ENCODE assay signal across 22 mouse cellular contexts in the genomic region with DNA sequence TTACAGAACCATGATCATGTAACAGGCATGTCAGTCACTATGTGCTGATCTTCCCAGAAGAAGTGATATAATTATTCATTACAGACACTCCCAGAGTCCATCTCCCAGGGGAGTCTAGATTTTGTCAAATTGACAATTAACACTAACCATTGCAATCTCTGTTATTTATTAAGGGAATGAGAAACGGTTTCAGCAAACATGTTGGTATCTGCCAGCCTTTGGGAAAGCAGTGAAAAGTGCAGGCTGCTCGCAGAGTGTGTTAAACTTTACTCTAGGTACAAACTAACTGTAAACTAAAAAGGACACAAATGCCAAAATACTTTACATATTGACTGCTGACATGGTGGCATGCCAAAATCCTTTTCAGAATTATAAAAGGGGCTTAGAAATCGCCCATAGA.
A peak's percentile ranks its signal among the peaks of the same experiment; 100 is the strongest.
DNase-seq lines count a peak whose midpoint lies in the region; ATAC-seq and TF ChIP-seq lines count a peak whose summit lies in the region.
"Had no signal": no experiment of that assay in that cellular context is flagged by ENCODE, and none has a peak within 500 bp of the region (broad histone marks: within the 10 kb centered on the region; RNA-seq: fewer than 3 reads in every experiment).

No protein-coding gene starts in this region.

- H3K27ac ChIP-seq in kidney, adult 2 months (ENCODE audit: insufficient read depth, low read depth, low read length): peak overlapping the region; percentile 94
- H3K27ac ChIP-seq in liver, adult 2 months (replicated peaks; ENCODE audit: insufficient read depth, low read depth, low read length): peak overlapping the region; percentile 72
- no peak overlapping the region for H3K27ac ChIP-seq in liver, embryonic 11.5 days (ENCODE audit: low read depth, low read length)
- H3K27ac ChIP-seq: embryonic facial prominence, embryonic 13.5 days; embryonic facial prominence, embryonic 15.5 days; forebrain, embryonic 10.5 days; forebrain, embryonic 12.5 days had no signal

- H3K9me3 ChIP-seq in liver, embryonic 11.5 days (ENCODE audit: control insufficient read depth, low read length): no peaks in the 10 kb centered on the region
- H3K9me3 ChIP-seq: embryonic facial prominence, embryonic 13.5 days; embryonic facial prominence, embryonic 15.5 days; forebrain, embryonic 10.5 days; forebrain, embryonic 12.5 days had no signal

- no peak for ATAC-seq in liver, embryonic 11.5 days (replicated peaks; ENCODE audit: low FRiP score)
- ATAC-seq: forebrain, embryonic 14.5 days had no signal

- no peak for TF ChIP-seq POLR2A in kidney, adult 2 months (IDR thresholded peaks at IDR 0.05; ENCODE audit: low read depth, low read length)
- TF ChIP-seq POLR2A in liver, adult 2 months (IDR thresholded peaks at IDR 0.05; ENCODE audit: extremely low read depth, insufficient read depth, low read length): no peak

- H3K4me2 ChIP-seq in liver, embryonic 11.5 days: no peak overlapping the region
- H3K4me2 ChIP-seq: embryonic facial prominence, embryonic 13.5 days; embryonic facial prominence, embryonic 15.5 days; forebrain, embryonic 12.5 days had no signal

- no peaks in the 10 kb centered on the region for H3K27me3 ChIP-seq in kidney, adult 2 months (replicated peaks; ENCODE audit: control insufficient read depth, insufficient read depth, low read length)
- no peaks in the 10 kb centered on the region for H3K27me3 ChIP-seq in liver, adult 2 months (ENCODE audit: control insufficient read depth, insufficient read depth, low read length)
- no peaks in the 10 kb centered on the region for H3K27me3 ChIP-seq in liver, embryonic 11.5 days (replicated peaks; ENCODE audit: control insufficient read depth, insufficient read depth, low read length)
- H3K27me3 ChIP-seq: embryonic facial prominence, embryonic 13.5 days; embryonic facial prominence, embryonic 15.5 days; forebrain, embryonic 12.5 days had no signal

- no peaks in the 10 kb centered on the region for H3K79me2 ChIP-seq in liver, adult 2 months (ENCODE audit: control insufficient read depth, insufficient read depth, low read length)

- no peak overlapping the region for H3K4me3 ChIP-seq in kidney, adult 2 months (ENCODE audit: insufficient read depth, low read depth, low read length)
- no peak overlapping the region for H3K4me3 ChIP-seq in liver, adult 2 months (ENCODE audit: insufficient read depth, low read depth, low read length)
- H3K4me3 ChIP-seq in liver, embryonic 11.5 days (ENCODE audit: low read depth, low read length): no peak overlapping the region
- H3K4me3 ChIP-seq: embryonic facial prominence, embryonic 13.5 days; embryonic facial prominence, embryonic 15.5 days; erythroblast, embryonic 14.5 days; forebrain, embryonic 10.5 days; forebrain, embryonic 12.5 days had no signal

- TF ChIP-seq CTCF in kidney, adult 2 months (conservative IDR thresholded peaks at IDR 0.05; ENCODE audit: insufficient read depth, insufficient read length, low read depth, low read length): no peak
- TF ChIP-seq CTCF in liver, adult 2 months (IDR thresholded peaks at IDR 0.05; ENCODE audit: low read depth, low read length): no peak

- peak; percentile 77 for DNase-seq in kidney, adult 2 months
- no peak for DNase-seq in kidney, postnatal 25 days
- DNase-seq in kidney, adult 9 months: peak; percentile 82
- no peak for DNase-seq in kidney, postnatal 4 days
- DNase-seq in liver, adult 2 months (ENCODE audit: extremely low read depth, low read depth, low spot score): peak; percentile 93
- no peak for DNase-seq in liver, embryonic 11.5 days (ENCODE audit: low spot score)
- DNase-seq: adrenal gland, adult 2 months; adrenal gland, postnatal 10 days; adrenal gland, postnatal 25 days; cerebellum, adult 11 months; cerebellum, adult 18-20 months; cerebellum, adult 8-10 months; cerebellum, adult 9-11 months; cerebellum, postnatal 14 days; cerebellum, postnatal 36 days; embryo, embryonic 11 days had no signal

- H3K36me3 ChIP-seq in kidney, adult 2 months (ENCODE audit: control insufficient read depth, insufficient read depth, low read length): no peaks in the 10 kb centered on the region
- H3K36me3 ChIP-seq in liver, adult 2 months (ENCODE audit: control insufficient read depth, insufficient read depth, low read length): no peaks in the 10 kb centered on the region
- no peaks in the 10 kb centered on the region for H3K36me3 ChIP-seq in liver, embryonic 11.5 days (ENCODE audit: control insufficient read depth, insufficient read depth, low read length)
- H3K36me3 ChIP-seq: embryonic facial prominence, embryonic 13.5 days; embryonic facial prominence, embryonic 15.5 days; forebrain, embryonic 10.5 days; forebrain, embryonic 12.5 days had no signal

- H3K4me1 ChIP-seq in kidney, adult 2 months (ENCODE audit: control insufficient read depth, insufficient read depth, low read length): peaks cover 4% of the 10 kb centered on the region; the same call in 1 of the 2 replicates
- H3K4me1 ChIP-seq in liver, adult 2 months (ENCODE audit: control insufficient read depth, insufficient read depth, low read length): peaks cover 7% of the 10 kb centered on the region
- no peaks in the 10 kb centered on the region for H3K4me1 ChIP-seq in liver, embryonic 11.5 days (replicated peaks; ENCODE audit: control insufficient read depth, insufficient read depth, low read length)
- H3K4me1 ChIP-seq: embryonic facial prominence, embryonic 13.5 days; embryonic facial prominence, embryonic 15.5 days; forebrain, embryonic 10.5 days; forebrain, embryonic 12.5 days had no signal

- WGBS in kidney, adult 2 months: 39% methylated on average over 3 of the region's 3 CpGs
- 16% methylated on average over 3 of the region's 3 CpGs for WGBS in liver, adult 2 months
- 56% methylated on average over 3 of the region's 3 CpGs for WGBS in liver, embryonic 11.5 days

- no peak overlapping the region for H3K9ac ChIP-seq in liver, adult 2 months (ENCODE audit: low read depth, low read length)
- H3K9ac ChIP-seq in liver, embryonic 11.5 days (ENCODE audit: low read depth, low read length): no peak overlapping the region
- H3K9ac ChIP-seq: embryonic facial prominence, embryonic 13.5 days; embryonic facial prominence, embryonic 15.5 days; forebrain, embryonic 12.5 days had no signal

Comparison
In these comparisons a context has a peak if more than half of its experiments do, and no peak if none do; other contexts are left out.
1. DNase-seq: peak in kidney, adult 2 months (single experiment), kidney, adult 9 months (single experiment) and liver, adult 2 months (single experiment); none in kidney, postnatal 25 days (0 of 2), kidney, postnatal 4 days (0 of 2) and liver, embryonic 11.5 days (single experiment).